Mouse (Mus musculus) bone marrow macrophage, adult 2 months (primary cell): ENCODE results near the gene Armc9.

Experiments used
- CTCF ChIP-seq: IDR thresholded peaks from 2 replicates; pipeline ENCODE4 v1.5.1; 2012; ENCODE audit warnings: low read depth, mild to moderate bottlenecking, low read length, moderate library complexity
- POLR2A ChIP-seq: IDR thresholded peaks from 2 replicates; pipeline ENCODE4 v1.6.1; 2012; ENCODE audit warnings: mild to moderate bottlenecking, low read depth, low read length, borderline replicate concordance

- TF ChIP-seq CTCF (no peak), POLR2A (no peak)
Measured at GRCm38 (mm10) chr1:86303063-86303872, 148.7 kb downstream of the Armc9 start.
